Comparison of ENCODE assay signal across 14 mouse cellular contexts in genomic region chr7:25306614-25306996, GRCm38 (mm10). TPM values are rescaled to one million over a fixed set of nuclear protein-coding genes. Genes with fewer than 3 reads are reported as not detected.
DNase-seq lines count a peak whose midpoint lies in the region; ATAC-seq and TF ChIP-seq lines count a peak whose summit lies in the region.
"Had no signal": no experiment of that assay in that cellular context is flagged by ENCODE, and none has a peak within 500 bp of the region (broad histone marks: within the 10 kb centered on the region; RNA-seq: fewer than 3 reads in every experiment).

No protein-coding gene starts in this region.

- no peak for TF ChIP-seq CTCF in left cerebral cortex, adult 2 months (IDR thresholded peaks at IDR 0.05)
- TF ChIP-seq CTCF in olfactory bulb, adult 2 months (IDR thresholded peaks at IDR 0.05; ENCODE audit: insufficient read depth, low read depth, low read length) = no peak

- H3K4me2 ChIP-seq in forebrain, embryonic 16.5 days (ENCODE audit: low read length) = peak overlapping the region; percentile 78
- H3K4me2 ChIP-seq in limb, embryonic 12.5 days = peak overlapping the region; percentile 96

- no peaks in the 10 kb centered on the region for H3K9me3 ChIP-seq in forebrain, embryonic 16.5 days (ENCODE audit: control insufficient read depth, low read length)
- no peaks in the 10 kb centered on the region for H3K9me3 ChIP-seq in limb, embryonic 12.5 days
- H3K9me3 ChIP-seq: megakaryocyte, embryonic 14.5 days had no signal

- H3K9ac ChIP-seq in forebrain, embryonic 16.5 days (replicated peaks; ENCODE audit: low read depth, low read length) = peak overlapping the region; percentile 68
- no peak overlapping the region for H3K9ac ChIP-seq in limb, embryonic 12.5 days (replicated peaks)
- H3K9ac ChIP-seq: liver, postnatal 0 days had no signal

- ATAC-seq in forebrain, embryonic 16.5 days = peak; percentile 38; the same call in 1 of the 2 replicates
- ATAC-seq in limb, embryonic 12.5 days (ENCODE audit: insufficient number of reproducible peaks, insufficient read depth, low FRiP score, low TSS enrichment, low read depth) = no peak
- ATAC-seq: CD4-positive, CD25-positive, alpha-beta regulatory T cell, adult 4 months had no signal

- peaks cover 6% of the 10 kb centered on the region for H3K27me3 ChIP-seq in forebrain, embryonic 16.5 days (replicated peaks; ENCODE audit: control insufficient read depth, insufficient read depth, low read length)
- peaks cover 53% of the 10 kb centered on the region for H3K27me3 ChIP-seq in limb, embryonic 12.5 days

- H3K4me3 ChIP-seq in left cerebral cortex, adult 2 months = peak overlapping the region; percentile 82
- peak overlapping the region; percentile 60 for H3K4me3 ChIP-seq in forebrain, embryonic 16.5 days (replicated peaks; ENCODE audit: low read length)
- peak overlapping the region; percentile 51; the same call in 1 of the 2 replicates for H3K4me3 ChIP-seq in limb, embryonic 12.5 days (replicated peaks)
- peak overlapping the region; percentile 81 for H3K4me3 ChIP-seq in olfactory bulb, adult 2 months (ENCODE audit: insufficient read depth, low read depth, low read length)

- 38% methylated on average over 2 of the region's 2 CpGs for WGBS in forebrain, embryonic 16.5 days
- 32% methylated on average over 2 of the region's 2 CpGs for WGBS in limb, embryonic 12.5 days
- 25% methylated on average over 2 of the region's 2 CpGs for WGBS in olfactory bulb, adult 2 months

- peaks cover 11% of the 10 kb centered on the region for H3K4me1 ChIP-seq in forebrain, embryonic 16.5 days (replicated peaks; ENCODE audit: control insufficient read depth, insufficient read depth, low read length)
- peaks cover 10% of the 10 kb centered on the region; the same call in 1 of the 2 replicates for H3K4me1 ChIP-seq in limb, embryonic 12.5 days (replicated peaks)
- peaks cover 8% of the 10 kb centered on the region; the same call in 1 of the 2 replicates for H3K4me1 ChIP-seq in olfactory bulb, adult 2 months (ENCODE audit: control insufficient read depth, insufficient read depth, low read length)

- DNase-seq in left cerebral cortex, adult 2 months (ENCODE audit: extremely low spot score in 1 of 2, low spot score in 2 of 2) = no peak
- no peak for DNase-seq in left cerebral cortex, postnatal 14 days (ENCODE audit: low spot score in 2 of 2)
- no peak for DNase-seq in spleen, postnatal 14 days (ENCODE audit: low spot score in 2 of 2)
- DNase-seq in embryo, embryonic 9.5 days (ENCODE audit: extremely low spot score) = no peak
- DNase-seq in embryo, embryonic 10.5 days (ENCODE audit: low spot score) = no peak

- no peaks in the 10 kb centered on the region for H3K36me3 ChIP-seq in forebrain, embryonic 16.5 days (ENCODE audit: control insufficient read depth, insufficient read depth)
- no peaks in the 10 kb centered on the region for H3K36me3 ChIP-seq in limb, embryonic 12.5 days

- TF ChIP-seq POLR2A in olfactory bulb, adult 2 months (IDR thresholded peaks at IDR 0.05; ENCODE audit: insufficient read depth, low read depth, low read length) = no peak

- no peak overlapping the region for H3K27ac ChIP-seq in left cerebral cortex, adult 2 months
- peak overlapping the region; percentile 56 for H3K27ac ChIP-seq in forebrain, embryonic 16.5 days (ENCODE audit: low read length)
- no peak overlapping the region for H3K27ac ChIP-seq in limb, embryonic 12.5 days
- H3K27ac ChIP-seq in olfactory bulb, adult 2 months (ENCODE audit: insufficient read depth, low read depth, low read length) = no peak overlapping the region

- intact Hi-C loops in left cerebral cortex, adult 2 months (cut with DNase I) = no loop called here
- intact Hi-C loops in left cerebral cortex, postnatal 14 days (cut with DNase I) = no loop called here

RNA-seq across cellular contexts. Expression of gene Tmem145, which starts 0.7 kb away (rescaled TPM):
- total RNA-seq in left cerebral cortex, adult 2 months (2021) = 10 to 100 TPM; 51.8 to 59.3 TPM
- 10 to 100 TPM; 70.9 to 76.8 TPM for total RNA-seq in left cerebral cortex, postnatal 14 days (2021)
- 24.5 and 41.2 TPM in 2 replicates for polyA plus RNA-seq in forebrain, embryonic 16.5 days (2015; fragmentation: Nextera tagmentation; extraction: Ambion mirVana)
- 1.1 and 1.3 TPM in 2 replicates for polyA plus RNA-seq in limb, embryonic 12.5 days (2016; fragmentation: Nextera tagmentation; extraction: Ambion mirVana)
- polyA plus RNA-seq in olfactory bulb, adult 2 months (2012; ENCODE audit: insufficient read depth, insufficient read length, low replicate concordance, missing spikeins) = not detected in 2 replicates
- polyA plus RNA-seq: CD4-positive, CD25-positive, alpha-beta regulatory T cell, adult 4 months; liver, postnatal 0 days had no signal

RNA-seq across cellular contexts. Expression of gene Prr19, which starts 5.4 kb away (rescaled TPM):
- total RNA-seq in left cerebral cortex, adult 2 months (2021) = under 1 TPM in 1 of 2 experiments, not detected in 1; 0.27 TPM
- total RNA-seq in left cerebral cortex, postnatal 14 days (2021) = under 1 TPM in 1 of 2 experiments, not detected in 1; 0.29 TPM
- polyA plus RNA-seq in forebrain, embryonic 16.5 days (2015; fragmentation: Nextera tagmentation; extraction: Ambion mirVana) = 1.4 and 2.2 TPM in 2 replicates
- 0.66 and 0.86 TPM in 2 replicates for polyA plus RNA-seq in limb, embryonic 12.5 days (2016; fragmentation: Nextera tagmentation; extraction: Ambion mirVana)
- not detected in 2 replicates for polyA plus RNA-seq in olfactory bulb, adult 2 months (2012; ENCODE audit: insufficient read depth, insufficient read length, low replicate concordance, missing spikeins)
- total RNA-seq: adrenal gland, adult 18-20 months; left cerebral cortex, postnatal 25 days had no signal
- polyA plus RNA-seq: CD4-positive, CD25-positive, alpha-beta regulatory T cell, adult 4 months; heart, embryonic 14.5 days; liver, postnatal 0 days had no signal

RNA-seq across cellular contexts. Expression of gene Pafah1b3, which starts 8.8 kb away (rescaled TPM):
- total RNA-seq in left cerebral cortex, adult 2 months (2021) = 10 to 100 TPM; 27.9 to 34.2 TPM
- total RNA-seq in left cerebral cortex, postnatal 14 days (2021) = 10 to 100 TPM; 25.2 to 32.2 TPM
- polyA plus RNA-seq in forebrain, embryonic 16.5 days (2015; fragmentation: Nextera tagmentation; extraction: Ambion mirVana) = 499 and 556 TPM in 2 replicates
- 288 and 295 TPM in 2 replicates for polyA plus RNA-seq in limb, embryonic 12.5 days (2016; fragmentation: Nextera tagmentation; extraction: Ambion mirVana)
- polyA plus RNA-seq in olfactory bulb, adult 2 months (2012; ENCODE audit: insufficient read depth, insufficient read length, low replicate concordance, missing spikeins) = not detected in 2 replicates

RNA-seq across cellular contexts. Expression of gene Megf8, which starts 10.4 kb away (rescaled TPM):
- total RNA-seq in left cerebral cortex, adult 2 months (2021) = 100 to 1,000 TPM; 110 to 115 TPM
- total RNA-seq in left cerebral cortex, postnatal 14 days (2021) = 10 to 100 TPM; 97.4 to 97.8 TPM
- 22.6 and 25.0 TPM in 2 replicates for polyA plus RNA-seq in forebrain, embryonic 16.5 days (2015; fragmentation: Nextera tagmentation; extraction: Ambion mirVana)
- polyA plus RNA-seq in limb, embryonic 12.5 days (2016; fragmentation: Nextera tagmentation; extraction: Ambion mirVana) = 21.6 and 21.7 TPM in 2 replicates
- polyA plus RNA-seq in olfactory bulb, adult 2 months (2012; ENCODE audit: insufficient read depth, insufficient read length, low replicate concordance, missing spikeins) = not detected in 2 replicates

RNA-seq across cellular contexts. Expression of gene Cic, which starts 39.1 kb away (rescaled TPM):
- total RNA-seq in left cerebral cortex, adult 2 months (2021) = 100 to 1,000 TPM; 215 to 228 TPM
- 100 to 1,000 TPM; 246 to 255 TPM for total RNA-seq in left cerebral cortex, postnatal 14 days (2021)
- polyA plus RNA-seq in forebrain, embryonic 16.5 days (2015; fragmentation: Nextera tagmentation; extraction: Ambion mirVana) = 42.2 and 48.0 TPM in 2 replicates
- polyA plus RNA-seq in limb, embryonic 12.5 days (2016; fragmentation: Nextera tagmentation; extraction: Ambion mirVana) = 34.9 and 38.7 TPM in 2 replicates
- 41.9 TPM in 1 of 2 replicates, not detected in the other for polyA plus RNA-seq in olfactory bulb, adult 2 months (2012; ENCODE audit: insufficient read depth, insufficient read length, low replicate concordance, missing spikeins)

Comparison
In these comparisons a context has a peak if more than half of its experiments do, and no peak if none do; other contexts are left out.
1. RNA of gene Tmem145, which starts 0.7 kb away (polyA plus RNA-seq): 24.5 to 41.2 TPM in forebrain, embryonic 16.5 days; 1.1 to 1.3 TPM in limb, embryonic 12.5 days and not detected in olfactory bulb, adult 2 months; every median in the first group is over 10 times any median in the second.
2. Peak in every context shown above with its lines, with median percentiles within 50 percentile points of each other: H3K4me3 ChIP-seq.